Mouse (Mus musculus) ES-E14 (cell line): ENCODE measurements around the gene Rab8a.

Experiments
- MAFK ChIP-seq: IDR thresholded peaks from 2 replicates; pipeline ENCODE4 v1.6.1; 2014; ENCODE audit warnings: mild to moderate bottlenecking, low read depth, low read length, inconsistent platforms; ENCODE audit not compliant: insufficient read depth
- ZC3H11A ChIP-seq: IDR thresholded peaks from 2 replicates; pipeline ENCODE4 v1.6.1; 2012; ENCODE audit warnings: low read depth, mild to moderate bottlenecking, inconsistent platforms, low read length, borderline replicate concordance

DNA sequence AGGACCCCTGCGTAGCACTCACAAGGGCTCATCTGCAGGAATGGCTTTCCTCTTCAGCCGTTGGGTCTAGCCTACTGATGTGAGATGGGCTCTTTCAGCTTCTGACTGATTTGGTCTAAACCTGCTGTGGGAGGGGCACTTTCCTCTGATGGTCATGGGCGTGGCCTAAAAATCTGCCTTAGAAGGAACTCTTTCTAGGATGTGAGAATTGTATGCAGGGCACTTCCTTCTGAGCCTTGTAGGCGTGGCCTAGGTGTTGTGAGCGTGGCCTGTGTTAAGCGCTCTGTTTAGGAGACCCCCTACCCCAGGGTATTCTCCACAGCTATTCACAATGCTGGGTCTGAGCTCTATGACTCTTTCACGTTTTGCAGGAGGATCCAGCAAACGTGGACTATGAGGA, 37.0 kb downstream of the Rab8a start:
- TF ChIP-seq ZC3H11A (no peak), MAFK (no peak)
